Mouse (Mus musculus) forebrain, embryonic 16.5 days (tissue): ENCODE data around the gene Timm8a2. TPM values are rescaled to one million over a fixed set of nuclear protein-coding genes. Genes with fewer than 3 reads are reported as not detected.

ENCODE experiments used
- ATAC-seq: fragments of 200-750 bp; cut with Nextera tagmentation; 2 replicates; pipeline ENCODE4 v1.8.0; 2017; ENCODE audit warnings: mild to moderate bottlenecking, moderate library complexity
- H3K27ac ChIP-seq: fragments of 300-500 bp; sonication (generic); 2 replicates; pipeline ENCODE4 v1.5.1; 2014; ENCODE audit warnings: low read length, control low read depth
- H3K27me3 ChIP-seq: fragments of 300-500 bp; sonication (generic); replicated peaks from 2 replicates; pipeline ENCODE4 v1.6.1; 2014; ENCODE audit warnings: low read length; ENCODE audit not compliant: control insufficient read depth, insufficient read depth
- H3K36me3 ChIP-seq: fragments of 300-500 bp; sonication (generic); 2 replicates; pipeline ENCODE4 v1.6.1; 2014; ENCODE audit not compliant: control insufficient read depth, insufficient read depth
- H3K4me1 ChIP-seq: fragments of 300-500 bp; sonication (generic); replicated peaks from 2 replicates; pipeline ENCODE4 v1.6.1; 2014; ENCODE audit warnings: low read length; ENCODE audit not compliant: control insufficient read depth, insufficient read depth
- H3K4me2 ChIP-seq: fragments of 300-500 bp; sonication (generic); 2 replicates; pipeline ENCODE4 v1.6.1; 2014; ENCODE audit warnings: mild to moderate bottlenecking, low read length, control low read depth
- H3K4me3 ChIP-seq: fragments of 300-500 bp; sonication (generic); replicated peaks from 2 replicates; pipeline ENCODE4 v1.5.1; 2014; ENCODE audit warnings: mild to moderate bottlenecking, low read length, control low read depth
- H3K9ac ChIP-seq: fragments of 300-500 bp; sonication (generic); replicated peaks from 2 replicates; pipeline ENCODE4 v1.6.1; 2014; ENCODE audit warnings: low read depth, low read length, control low read depth
- H3K9me3 ChIP-seq: fragments of 300-500 bp; sonication (generic); 2 replicates; pipeline ENCODE4 v1.6.1; 2016; ENCODE audit warnings: low read length; ENCODE audit not compliant: control insufficient read depth
- WGBS: fragments of 180-500 bp; shearing (Covaris S2); extraction: QIAGEN DNeasy Blood & Tissue Kit; methylation state at CpG from one replicate; pipeline ENCODE4 v1.1.7; 2014; 5-methylcytosine and 5-hydroxymethylcytosine counted together
- polyA plus RNA-seq: library from polyadenylated mRNA; unstranded; fragments of >200 nt; fragmentation: Nextera tagmentation; extraction: Ambion mirVana; gene quantifications from 2 replicates; pipeline ENCODE4 v1.2.1, GENCODE M21; 2015

Gene Timm8a2
- polyA plus RNA-seq, 1 experiment from 2014 or later, result not detected

DNA sequence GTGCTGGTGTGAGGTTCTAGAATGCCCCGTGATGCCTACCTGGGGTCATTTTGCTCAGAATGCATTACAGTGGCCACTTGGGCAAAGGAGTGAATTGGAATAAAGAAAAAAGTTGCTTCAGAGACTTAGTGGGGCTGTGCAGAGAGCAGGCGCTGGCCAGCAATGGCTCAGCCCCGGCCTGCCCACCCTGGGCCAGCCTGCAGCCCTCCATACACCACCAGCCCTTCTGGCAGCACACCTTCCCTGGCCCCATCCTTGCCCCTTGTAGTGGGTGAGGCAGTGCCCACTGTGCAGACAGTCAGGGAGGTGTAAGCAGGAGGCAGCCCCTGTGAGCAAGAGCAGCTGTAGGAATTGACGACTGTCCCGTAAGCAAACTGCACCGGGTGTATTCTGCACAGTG is 13.9 kb upstream of the Timm8a2 start:
- 92% methylated on average over 6 of the region's 6 CpGs for WGBS
- H3K4me1 ChIP-seq, result no peaks in the 10 kb centered on the region
- no peaks in the 10 kb centered on the region for H3K36me3 ChIP-seq
- H3K27me3 ChIP-seq, result no peaks in the 10 kb centered on the region
- H3K27ac ChIP-seq, result no peak overlapping the region
- no peak for ATAC-seq
- no peak overlapping the region for H3K4me2 ChIP-seq
- H3K9ac ChIP-seq, result no peak overlapping the region
- H3K4me3 ChIP-seq, result no peak overlapping the region
- H3K9me3 ChIP-seq, result no peaks in the 10 kb centered on the region

DNA sequence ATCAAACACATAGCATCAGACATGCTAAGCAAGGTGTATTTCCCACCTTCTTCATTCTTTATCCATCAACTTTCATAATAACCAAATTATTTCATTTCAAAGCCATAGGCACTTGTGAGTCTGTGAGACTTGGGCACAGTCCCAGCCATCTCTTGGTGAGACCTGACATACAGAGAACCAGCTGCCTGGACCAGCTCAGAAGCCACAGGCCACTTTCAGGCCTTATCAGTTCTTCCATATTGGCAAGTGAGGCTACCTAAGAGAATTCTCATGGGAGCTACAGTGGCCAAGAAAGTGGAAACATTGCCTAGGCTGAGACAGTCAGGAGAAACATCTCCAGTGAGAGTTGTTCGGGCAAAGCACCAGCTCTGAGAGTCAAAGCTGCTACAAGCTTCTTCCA is 11.4 kb upstream of the Timm8a2 start:
- no peaks in the 10 kb centered on the region for H3K9me3 ChIP-seq
- H3K36me3 ChIP-seq, result no peaks in the 10 kb centered on the region
- WGBS, result 88% methylated on average over 1 of the region's 1 CpGs
- no peak overlapping the region for H3K9ac ChIP-seq
- ATAC-seq, result no peak
- H3K27ac ChIP-seq, result no peak overlapping the region
- H3K4me2 ChIP-seq, result no peak overlapping the region
- no peak overlapping the region for H3K4me3 ChIP-seq
- no peaks in the 10 kb centered on the region for H3K4me1 ChIP-seq
- no peaks in the 10 kb centered on the region for H3K27me3 ChIP-seq

GRCm38 (mm10) chr14:122023928-122024327 is 10.5 kb upstream of the Timm8a2 start:
- Histone ChIP-seq H3K27ac (no peak overlapping the region), H3K27me3 (no peaks in the 10 kb centered on the region), H3K9me3 (no peaks in the 10 kb centered on the region), H3K36me3 (no peaks in the 10 kb centered on the region), H3K4me3 (no peak overlapping the region), H3K9ac (no peak overlapping the region), H3K4me1 (no peaks in the 10 kb centered on the region), H3K4me2 (no peak overlapping the region)
- no peak for ATAC-seq

- H3K36me3 ChIP-seq, result no peaks in the 10 kb centered on the region
- ATAC-seq, result no peak
- no peak overlapping the region for H3K27ac ChIP-seq
- no peak overlapping the region for H3K9ac ChIP-seq
- H3K4me3 ChIP-seq, result no peak overlapping the region
- H3K4me2 ChIP-seq, result no peak overlapping the region
- no peaks in the 10 kb centered on the region for H3K27me3 ChIP-seq
- no peaks in the 10 kb centered on the region for H3K9me3 ChIP-seq
- H3K4me1 ChIP-seq, result no peaks in the 10 kb centered on the region
- WGBS, result 93% methylated on average over 11 of the region's 11 CpGs
Measured at GRCm38 (mm10) chr14:122028926-122029745, 5.3 kb upstream of the Timm8a2 start.

- Histone ChIP-seq H3K4me3 (no peak overlapping the region), H3K27ac (no peak overlapping the region), H3K36me3 (no peaks in the 10 kb centered on the region), H3K9ac (no peak overlapping the region), H3K27me3 (no peaks in the 10 kb centered on the region), H3K9me3 (no peaks in the 10 kb centered on the region), H3K4me1 (no peaks in the 10 kb centered on the region), H3K4me2 (no peak overlapping the region)
- no peak for ATAC-seq
- 97% methylated on average over 4 of the region's 4 CpGs for WGBS
Measured at GRCm38 (mm10) chr14:122029851-122030250, 4.6 kb upstream of the Timm8a2 start.

GRCm38 (mm10) chr14:122032045-122032444 is 2.4 kb upstream of the Timm8a2 start:
- Histone ChIP-seq H3K4me1 (no peaks in the 10 kb centered on the region), H3K9ac (no peak overlapping the region), H3K4me3 (no peak overlapping the region), H3K36me3 (no peaks in the 10 kb centered on the region), H3K4me2 (no peak overlapping the region), H3K9me3 (peaks cover 2% of the 10 kb centered on the region; the same call in 1 of the 2 replicates), H3K27me3 (no peaks in the 10 kb centered on the region), H3K27ac (no peak overlapping the region)
- 77% methylated on average over 2 of the region's 2 CpGs for WGBS
- ATAC-seq, result no peak

DNA sequence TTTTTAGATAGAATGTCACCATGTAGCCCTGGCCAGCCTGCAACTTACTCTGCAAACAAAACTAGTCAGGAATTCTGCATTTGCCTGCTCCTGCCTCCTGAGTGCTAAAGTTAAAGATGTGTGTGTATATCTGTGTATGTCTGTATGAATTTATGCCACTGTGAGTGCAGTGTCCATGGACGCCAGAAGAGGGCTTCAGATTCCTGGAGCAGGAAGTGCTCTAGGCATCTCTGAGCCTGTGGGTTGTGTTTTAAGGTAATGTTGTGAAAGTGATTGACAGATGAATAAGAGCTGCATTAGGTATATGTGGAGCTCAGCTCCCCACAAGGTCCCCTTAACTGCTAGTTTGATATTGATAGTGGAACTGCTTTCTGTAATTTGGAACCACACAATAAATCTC is 707 bp downstream of the Timm8a2 start:
- Histone ChIP-seq H3K4me3 (no peak overlapping the region), H3K27ac (no peak overlapping the region), H3K4me1 (no peaks in the 10 kb centered on the region), H3K4me2 (no peak overlapping the region), H3K9ac (no peak overlapping the region), H3K27me3 (no peaks in the 10 kb centered on the region), H3K9me3 (peaks cover 2% of the 10 kb centered on the region; the same call in 1 of the 2 replicates), H3K36me3 (no peaks in the 10 kb centered on the region)
- ATAC-seq, result no peak
- 93% methylated on average over 1 of the region's 1 CpGs for WGBS

DNA sequence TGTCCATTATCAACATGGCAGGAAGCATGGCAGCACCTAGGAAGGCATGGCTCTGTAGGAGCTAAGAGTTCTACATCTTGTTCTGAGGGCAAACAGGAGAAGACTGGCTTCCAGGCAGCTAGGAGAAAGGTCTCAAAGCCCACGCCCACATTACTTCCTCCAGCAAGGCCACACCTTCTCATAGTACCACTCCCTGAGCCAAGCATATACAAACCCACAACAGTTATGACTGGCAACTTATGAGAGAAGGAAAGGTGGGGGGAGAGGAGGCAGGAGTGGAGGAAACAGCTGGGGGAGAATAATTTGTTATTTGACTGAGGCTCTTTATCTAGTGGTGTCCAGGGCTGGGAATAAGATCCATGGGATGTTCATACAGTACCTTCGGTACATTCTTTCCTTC is 1.4 kb downstream of the Timm8a2 start:
- Histone ChIP-seq H3K4me2 (no peak overlapping the region), H3K4me1 (no peaks in the 10 kb centered on the region), H3K27ac (no peak overlapping the region), H3K27me3 (no peaks in the 10 kb centered on the region), H3K36me3 (no peaks in the 10 kb centered on the region), H3K9me3 (peaks cover 2% of the 10 kb centered on the region; the same call in 1 of the 2 replicates), H3K9ac (no peak overlapping the region), H3K4me3 (no peak overlapping the region)
- 90% methylated on average over 2 of the region's 2 CpGs for WGBS
- no peak for ATAC-seq

GRCm38 (mm10) chr14:122038874-122039647 is 4.6 kb downstream of the Timm8a2 start:
- H3K27ac ChIP-seq, result no peak overlapping the region
- ATAC-seq, result no peak

More at GRCm38 (mm10) chr14:122038874-122039647, 4.6 kb downstream of the Timm8a2 start:
- no peaks in the 10 kb centered on the region for H3K36me3 ChIP-seq
- H3K9ac ChIP-seq, result no peak overlapping the region
- no peaks in the 10 kb centered on the region for H3K27me3 ChIP-seq
- no peaks in the 10 kb centered on the region for H3K4me1 ChIP-seq
- H3K4me3 ChIP-seq, result no peak overlapping the region
- peaks cover 2% of the 10 kb centered on the region; the same call in 1 of the 2 replicates for H3K9me3 ChIP-seq
- no peak overlapping the region for H3K4me2 ChIP-seq
- 89% methylated on average over 13 of the region's 13 CpGs for WGBS
